Mouse (Mus musculus) heart, embryonic 13.5 days (tissue): ENCODE results near the gene Gm49776. TPM values are rescaled to one million over a fixed set of nuclear protein-coding genes. Genes with fewer than 3 reads are reported as not detected.

Experiments used
- ATAC-seq: fragments of 200-750 bp; cut with Nextera tagmentation; 2 replicates; pipeline ENCODE4 v1.8.0; 2017; ENCODE audit warnings: moderate TSS enrichment; ENCODE audit not compliant: insufficient number of reproducible peaks, low FRiP score, low TSS enrichment; ENCODE audit errors: extremely low read depth
- H3K27ac ChIP-seq: fragments of 300-500 bp; sonication (generic); replicated peaks from 2 replicates; pipeline ENCODE4 v1.5.1; 2015; ENCODE audit warnings: moderate library complexity, mild to moderate bottlenecking, inconsistent platforms
- H3K27me3 ChIP-seq: fragments of 300-500 bp; sonication (generic); replicated peaks from 2 replicates; pipeline ENCODE4 v1.6.1; 2015; ENCODE audit warnings: mild to moderate bottlenecking, inconsistent platforms
- H3K36me3 ChIP-seq: fragments of 300-500 bp; sonication (generic); 2 replicates; pipeline ENCODE4 v1.6.1; 2015; ENCODE audit warnings: mild to moderate bottlenecking, inconsistent platforms
- H3K4me1 ChIP-seq: fragments of 300-500 bp; sonication (generic); 2 replicates; pipeline ENCODE4 v1.6.1; 2015; ENCODE audit warnings: inconsistent platforms
- H3K4me2 ChIP-seq: fragments of 300-500 bp; sonication (generic); 2 replicates; pipeline ENCODE4 v1.6.1; 2015; ENCODE audit warnings: inconsistent platforms, mild to moderate bottlenecking, moderate library complexity
- H3K4me3 ChIP-seq: fragments of 300-500 bp; sonication (generic); 2 replicates; pipeline ENCODE4 v1.5.1; 2015; ENCODE audit warnings: moderate library complexity, mild to moderate bottlenecking, inconsistent platforms
- H3K9ac ChIP-seq: fragments of 300-500 bp; sonication (generic); 2 replicates; pipeline ENCODE4 v1.6.1; 2015; ENCODE audit warnings: inconsistent platforms, mild to moderate bottlenecking, moderate library complexity
- H3K9me3 ChIP-seq: fragments of 300-500 bp; sonication (generic); 2 replicates; pipeline ENCODE4 v1.6.1; 2016; ENCODE audit warnings: inconsistent platforms
- WGBS: fragments of 180-500 bp; shearing (Covaris S2); methylation state at CpG from one replicate; pipeline ENCODE4 v1.1.7; 2015; ENCODE audit warnings: mixed read lengths; 5-methylcytosine and 5-hydroxymethylcytosine counted together
- polyA plus RNA-seq: library from polyadenylated mRNA; unstranded; fragments of >200 nt; fragmentation: Nextera tagmentation; extraction: Ambion mirVana; gene quantifications from 2 replicates; pipeline ENCODE4 v1.2.1, GENCODE M21; 2015

Gm49776 gene
- polyA plus RNA-seq, 1 experiment from 2014 or later, result 1.8 TPM

DNA sequence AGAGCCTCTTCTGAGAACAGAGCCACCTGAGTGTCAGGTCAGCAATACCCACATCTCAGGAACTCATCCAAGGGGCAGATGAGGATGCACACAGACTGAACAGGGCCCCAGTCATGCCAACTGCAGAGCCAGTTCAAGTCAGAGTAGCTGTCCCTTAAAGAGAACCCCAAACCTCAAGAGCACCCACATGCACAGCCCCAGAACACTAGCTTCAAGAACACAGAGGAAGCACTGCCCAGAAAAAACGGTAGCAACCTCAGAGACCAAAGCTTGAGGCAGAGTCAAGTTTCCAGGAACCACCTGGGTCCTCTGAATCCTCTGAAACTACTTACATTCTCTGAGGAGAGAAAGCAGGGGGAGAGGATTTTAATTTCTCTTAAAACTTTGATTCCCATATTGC lies 24.7 kb downstream of the Gm49776 start:
- H3K4me1 ChIP-seq, result peaks cover 66% of the 10 kb centered on the region
- peak overlapping the region; percentile 94 for H3K4me3 ChIP-seq
- H3K4me2 ChIP-seq, result peak overlapping the region; percentile 95
- no peaks in the 10 kb centered on the region for H3K9me3 ChIP-seq
- H3K27me3 ChIP-seq, result no peaks in the 10 kb centered on the region
- WGBS, result 52% methylated on average over 1 of the region's 1 CpGs
- peaks cover 15% of the 10 kb centered on the region for H3K36me3 ChIP-seq
- no peak for ATAC-seq
- H3K9ac ChIP-seq, result peak overlapping the region; percentile 97
- H3K27ac ChIP-seq, result no peak overlapping the region

DNA sequence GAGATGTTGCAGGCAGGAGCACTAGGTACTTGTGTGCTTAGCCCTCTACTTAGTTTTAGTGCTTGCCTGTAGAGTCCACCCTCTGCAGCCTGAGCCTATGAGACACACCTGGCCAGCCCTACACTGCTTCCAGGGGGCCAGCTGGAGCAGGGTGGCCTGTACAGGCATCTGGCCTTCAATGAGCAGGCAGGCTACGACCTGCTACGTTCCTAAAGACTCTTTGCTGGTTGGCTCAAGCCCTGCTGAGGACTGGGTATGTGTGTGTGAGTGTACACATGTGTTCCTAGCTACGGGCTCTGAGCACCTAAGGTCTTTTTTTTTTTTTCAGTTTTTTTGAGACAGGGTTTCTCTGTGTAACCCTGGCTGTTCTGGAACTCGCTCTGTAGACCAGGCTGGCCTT lies 26.7 kb downstream of the Gm49776 start:
- Histone ChIP-seq H3K9me3 (no peaks in the 10 kb centered on the region), H3K36me3 (peaks cover 26% of the 10 kb centered on the region), H3K4me3 (no peak overlapping the region), H3K27ac (peak overlapping the region; percentile 98), H3K4me2 (no peak overlapping the region), H3K27me3 (no peaks in the 10 kb centered on the region), H3K9ac (peak overlapping the region; percentile 75), H3K4me1 (peaks cover 79% of the 10 kb centered on the region)
- WGBS, result 79% methylated on average over 4 of the region's 4 CpGs
- no peak for ATAC-seq

DNA sequence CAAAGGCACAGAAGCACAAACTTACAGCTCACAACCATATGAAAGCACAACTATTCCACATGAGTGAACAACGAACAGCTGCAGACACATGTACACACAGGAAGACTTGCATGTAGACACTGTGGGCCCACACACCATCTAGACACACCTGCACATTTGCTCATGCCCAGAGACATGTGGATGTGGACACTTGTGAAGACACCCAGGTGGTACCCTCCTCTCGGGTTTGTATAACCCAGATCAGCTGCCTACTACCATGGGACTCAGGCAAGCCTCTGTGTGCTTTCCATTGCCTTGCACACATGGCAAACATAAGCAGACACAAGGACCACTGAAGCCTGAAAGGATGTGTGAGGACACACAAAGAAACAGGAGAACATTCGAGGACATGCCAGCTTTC lies 27.1 kb downstream of the Gm49776 start:
- Histone ChIP-seq H3K27ac (peak overlapping the region; percentile 98), H3K27me3 (no peaks in the 10 kb centered on the region), H3K9ac (peak overlapping the region; percentile 75), H3K9me3 (no peaks in the 10 kb centered on the region), H3K4me2 (peak overlapping the region; percentile 65), H3K4me1 (peaks cover 77% of the 10 kb centered on the region), H3K36me3 (peaks cover 31% of the 10 kb centered on the region), H3K4me3 (no peak overlapping the region)
- ATAC-seq, result no peak
- 78% methylated on average over 3 of the region's 3 CpGs for WGBS

DNA sequence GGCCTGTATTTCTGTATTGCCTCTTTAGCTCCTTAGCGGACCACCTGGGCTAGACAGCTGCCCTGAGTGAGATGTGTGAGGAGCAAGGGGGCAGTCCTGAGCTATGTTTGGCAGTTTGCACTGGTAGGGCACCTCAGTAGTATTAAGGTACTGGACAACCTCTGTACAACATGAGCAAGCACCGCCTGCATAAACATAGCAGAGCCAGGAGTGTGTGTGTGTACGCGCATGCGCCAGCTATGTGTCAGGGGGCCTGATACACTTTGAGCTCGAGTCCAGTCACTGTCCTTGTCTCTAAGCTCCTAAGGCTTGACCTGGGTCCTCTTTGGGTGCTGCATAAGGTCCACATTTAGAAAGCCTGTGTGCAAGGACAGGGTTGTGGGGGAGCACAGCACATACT lies 27.5 kb downstream of the Gm49776 start:
- no peaks in the 10 kb centered on the region for H3K27me3 ChIP-seq
- peak overlapping the region; percentile 75 for H3K9ac ChIP-seq
- peaks cover 73% of the 10 kb centered on the region for H3K4me1 ChIP-seq
- H3K4me2 ChIP-seq, result peak overlapping the region; percentile 65
- peaks cover 35% of the 10 kb centered on the region for H3K36me3 ChIP-seq
- 54% methylated on average over 6 of the region's 6 CpGs for WGBS
- ATAC-seq, result no peak
- peak overlapping the region; percentile 29; the same call in 1 of the 2 replicates for H3K4me3 ChIP-seq
- no peaks in the 10 kb centered on the region for H3K9me3 ChIP-seq
- peak overlapping the region; percentile 98 for H3K27ac ChIP-seq

DNA sequence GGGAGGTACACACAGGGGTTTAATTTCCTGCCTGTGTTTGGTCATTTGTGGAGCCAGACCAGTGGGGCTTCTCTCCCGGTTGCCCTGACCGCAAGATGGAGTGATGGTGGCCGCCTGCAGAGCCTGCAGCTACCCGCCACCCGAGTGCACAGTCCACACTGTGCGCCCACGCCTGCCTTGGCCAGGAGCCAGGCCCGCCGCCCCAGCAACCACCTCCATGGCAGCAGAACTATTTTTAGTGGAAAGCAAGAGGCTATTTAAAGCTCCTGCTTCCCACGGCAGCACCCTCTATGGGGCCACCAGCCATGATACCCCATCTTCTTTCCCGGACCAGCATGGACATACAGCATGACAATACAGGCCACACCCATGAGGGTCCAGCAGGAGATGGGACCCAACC lies 28.5 kb downstream of the Gm49776 start:
- H3K27me3 ChIP-seq, result no peaks in the 10 kb centered on the region
- peak overlapping the region; percentile 65 for H3K4me2 ChIP-seq
- peaks cover 45% of the 10 kb centered on the region for H3K36me3 ChIP-seq
- H3K4me3 ChIP-seq, result peak overlapping the region; percentile 29
- H3K9ac ChIP-seq, result peak overlapping the region; percentile 75
- peak; percentile 53; the same call in 1 of the 2 replicates for ATAC-seq
- H3K4me1 ChIP-seq, result peaks cover 73% of the 10 kb centered on the region
- H3K27ac ChIP-seq, result peak overlapping the region; percentile 98
- WGBS, result 30% methylated on average over 11 of the region's 11 CpGs
- no peaks in the 10 kb centered on the region for H3K9me3 ChIP-seq

DNA sequence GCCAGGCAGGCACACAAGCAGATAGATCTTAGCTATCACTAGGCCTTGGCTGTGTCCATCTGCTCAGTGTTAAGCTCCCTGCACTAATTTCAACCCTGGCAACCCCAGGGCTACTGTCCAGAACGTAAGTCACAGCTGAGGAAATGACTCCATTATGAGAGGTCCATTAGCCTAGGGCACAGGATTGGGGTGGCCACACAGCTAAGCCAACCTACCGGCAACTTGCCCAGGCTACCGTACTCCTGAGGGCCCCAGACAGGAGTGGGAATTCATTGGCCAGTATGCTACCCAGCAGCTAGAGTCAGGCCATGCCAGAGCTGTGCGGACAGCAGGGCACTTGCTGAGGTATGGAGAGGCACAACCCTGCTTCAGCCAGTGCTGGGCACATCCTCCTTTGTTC lies 29.3 kb downstream of the Gm49776 start:
- Histone ChIP-seq H3K4me3 (peak overlapping the region; percentile 29; the same call in 1 of the 2 replicates), H3K9ac (peak overlapping the region; percentile 75), H3K4me1 (peaks cover 68% of the 10 kb centered on the region), H3K27me3 (no peaks in the 10 kb centered on the region), H3K36me3 (peaks cover 52% of the 10 kb centered on the region), H3K4me2 (peak overlapping the region; percentile 65), H3K9me3 (no peaks in the 10 kb centered on the region), H3K27ac (peak overlapping the region; percentile 98)
- ATAC-seq, result no peak
- 77% methylated on average over 4 of the region's 4 CpGs for WGBS

DNA sequence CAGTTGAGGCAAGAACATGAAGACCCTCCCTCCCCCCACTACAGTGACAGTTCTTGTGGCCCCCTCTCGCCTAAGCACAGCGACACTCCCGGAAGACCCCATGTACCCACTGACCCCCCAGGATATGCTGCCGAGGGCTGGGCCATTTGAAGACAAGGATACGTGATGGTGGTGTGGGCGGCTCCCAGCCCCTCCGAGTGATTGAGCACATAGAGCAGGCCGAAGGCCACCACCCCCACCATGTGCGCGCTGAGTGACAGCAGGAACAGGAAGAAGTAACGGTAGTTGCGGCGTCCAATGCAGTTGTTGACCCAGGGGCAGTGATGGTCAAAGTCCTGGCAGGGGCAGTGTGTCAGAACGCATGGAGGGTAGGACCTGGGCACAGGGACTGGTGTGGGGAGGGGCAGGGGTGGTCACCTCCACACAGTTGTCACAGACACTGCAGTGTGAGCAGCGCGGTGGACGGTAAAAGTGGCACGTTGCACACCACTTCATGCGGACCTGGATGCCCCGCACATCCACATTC lies 30.2 kb downstream of the Gm49776 start:
- Histone ChIP-seq H3K4me3 (no peak overlapping the region), H3K9ac (no peak overlapping the region), H3K27ac (no peak overlapping the region), H3K9me3 (no peaks in the 10 kb centered on the region), H3K27me3 (no peaks in the 10 kb centered on the region), H3K4me2 (no peak overlapping the region), H3K4me1 (peaks cover 59% of the 10 kb centered on the region), H3K36me3 (peaks cover 61% of the 10 kb centered on the region)
- no peak for ATAC-seq
- WGBS, result 90% methylated on average over 20 of the region's 20 CpGs

DNA sequence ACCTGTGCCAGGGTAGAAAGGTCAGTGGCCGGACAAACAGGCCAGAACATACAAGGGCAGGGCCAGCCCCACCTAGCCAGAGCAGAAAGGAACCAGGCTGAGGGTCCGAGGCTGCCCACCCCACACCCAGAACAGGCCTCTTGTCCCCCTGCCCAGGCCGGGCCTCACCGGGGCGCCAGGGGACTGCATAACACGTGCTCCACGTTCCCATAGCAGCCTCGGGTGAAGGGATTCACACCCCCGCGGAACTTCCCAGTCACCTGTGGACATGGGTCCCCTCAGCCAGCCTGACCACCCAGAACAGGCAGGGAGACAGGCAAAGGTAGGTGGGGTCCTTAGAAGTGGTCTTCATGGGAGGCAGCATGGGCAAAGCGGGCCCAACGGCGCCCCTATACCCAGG lies 30.9 kb downstream of the Gm49776 start:
- H3K36me3 ChIP-seq, result peaks cover 69% of the 10 kb centered on the region
- 88% methylated on average over 13 of the region's 13 CpGs for WGBS
- no peak for ATAC-seq

DNA sequence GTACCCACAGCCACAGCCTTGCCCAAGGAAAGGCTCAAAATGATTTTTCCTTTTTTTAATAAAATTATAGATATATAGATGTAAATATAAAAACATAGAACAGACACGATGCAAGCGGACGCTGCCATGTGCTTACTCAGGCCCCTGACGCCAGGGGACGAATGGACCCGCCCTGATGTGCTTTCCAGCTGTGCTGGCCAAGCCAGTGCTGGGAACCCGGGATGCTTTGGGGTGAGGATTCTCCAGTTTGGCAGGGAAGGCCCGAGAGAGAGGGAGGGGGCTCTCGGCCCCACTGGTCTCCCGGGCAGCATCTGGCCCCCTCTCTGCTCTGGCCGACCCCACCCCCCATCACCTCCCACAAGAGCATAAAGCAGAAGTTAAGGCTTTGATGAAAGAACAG lies 35.9 kb downstream of the Gm49776 start:
- no peak overlapping the region for H3K4me2 ChIP-seq
- H3K4me3 ChIP-seq, result no peak overlapping the region
- WGBS, result 90% methylated on average over 11 of the region's 11 CpGs
- H3K36me3 ChIP-seq, result peaks cover 66% of the 10 kb centered on the region
- peaks cover 26% of the 10 kb centered on the region for H3K4me1 ChIP-seq
- no peak overlapping the region for H3K27ac ChIP-seq
- ATAC-seq, result no peak
- H3K9me3 ChIP-seq, result no peaks in the 10 kb centered on the region
- no peaks in the 10 kb centered on the region for H3K27me3 ChIP-seq
- H3K9ac ChIP-seq, result no peak overlapping the region

More for the DNA sequence above, 30.9 kb downstream of the Gm49776 start:
- Histone ChIP-seq H3K4me1 (peaks cover 55% of the 10 kb centered on the region), H3K4me2 (no peak overlapping the region), H3K4me3 (no peak overlapping the region), H3K27ac (no peak overlapping the region), H3K9me3 (no peaks in the 10 kb centered on the region), H3K27me3 (no peaks in the 10 kb centered on the region), H3K9ac (0 out of 2 replicates have a peak overlapping the region, but pooled peaks have one; percentile 28)

DNA sequence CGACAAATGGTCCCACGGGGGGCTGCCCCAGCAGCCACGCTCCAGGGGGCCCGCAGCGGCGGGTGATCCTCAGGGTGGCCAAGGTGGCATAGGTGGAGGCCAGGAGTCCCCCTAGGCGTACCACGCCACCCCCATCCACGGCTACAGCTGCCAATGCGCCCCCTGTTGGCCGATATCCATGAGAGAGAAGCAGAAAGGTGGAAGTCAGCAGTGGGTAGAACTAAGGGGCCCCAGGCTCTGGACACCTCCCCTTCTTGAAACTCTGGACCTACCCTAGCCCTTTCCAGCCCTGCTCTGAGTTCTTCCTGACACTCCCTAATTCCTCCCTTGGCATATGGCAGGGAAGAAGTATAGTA lies 36.6 kb downstream of the Gm49776 start:
- H3K36me3 ChIP-seq, result peaks cover 59% of the 10 kb centered on the region
- ATAC-seq, result no peak

DNA sequence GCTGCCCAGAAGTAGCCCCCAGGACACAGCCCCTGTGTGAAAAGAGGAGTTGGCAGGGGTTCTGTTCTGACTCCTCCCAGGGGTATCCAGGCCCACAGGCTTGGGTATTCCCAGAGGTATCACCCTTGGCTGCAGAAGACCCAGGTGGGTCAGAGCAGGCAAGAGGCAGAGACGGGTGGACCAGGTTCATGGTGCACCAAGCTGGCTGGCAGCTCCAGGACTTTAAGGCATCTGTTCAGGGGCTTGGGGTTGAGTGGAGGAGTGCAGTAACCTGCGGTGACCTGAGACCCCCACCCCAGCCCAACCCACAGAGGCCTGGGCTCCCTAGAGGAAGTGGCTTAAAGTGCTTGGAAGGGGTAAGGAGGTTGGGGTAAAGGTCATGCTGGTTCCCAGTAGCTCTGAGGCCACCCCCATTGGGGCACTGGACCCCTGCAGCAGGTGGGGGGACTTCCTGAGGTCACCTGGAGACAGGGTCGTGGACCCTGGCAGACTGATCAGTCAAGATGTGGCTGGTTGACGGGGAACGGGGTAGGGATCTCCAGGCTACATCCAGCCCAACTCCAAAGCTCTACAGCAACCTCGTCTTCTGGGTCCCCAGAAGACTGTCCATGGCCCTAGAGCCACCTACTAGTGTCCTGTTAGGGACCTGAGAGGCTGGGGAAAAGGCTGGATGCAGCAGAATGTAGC lies 37.1 kb downstream of the Gm49776 start:
- WGBS, result 80% methylated on average over 6 of the region's 6 CpGs
- H3K27ac ChIP-seq, result no peak overlapping the region
- no peaks in the 10 kb centered on the region for H3K27me3 ChIP-seq
- no peak for ATAC-seq
- no peaks in the 10 kb centered on the region for H3K9me3 ChIP-seq
- no peak overlapping the region for H3K9ac ChIP-seq
- H3K36me3 ChIP-seq, result peaks cover 54% of the 10 kb centered on the region
- no peak overlapping the region for H3K4me2 ChIP-seq
- H3K4me1 ChIP-seq, result peaks cover 20% of the 10 kb centered on the region
- H3K4me3 ChIP-seq, result no peak overlapping the region

More for the DNA sequence above, 36.6 kb downstream of the Gm49776 start:
- Histone ChIP-seq H3K4me1 (peaks cover 22% of the 10 kb centered on the region), H3K4me3 (no peak overlapping the region), H3K9ac (no peak overlapping the region), H3K4me2 (no peak overlapping the region), H3K27ac (no peak overlapping the region), H3K9me3 (no peaks in the 10 kb centered on the region), H3K27me3 (no peaks in the 10 kb centered on the region)
- WGBS, result 68% methylated on average over 11 of the region's 11 CpGs

DNA sequence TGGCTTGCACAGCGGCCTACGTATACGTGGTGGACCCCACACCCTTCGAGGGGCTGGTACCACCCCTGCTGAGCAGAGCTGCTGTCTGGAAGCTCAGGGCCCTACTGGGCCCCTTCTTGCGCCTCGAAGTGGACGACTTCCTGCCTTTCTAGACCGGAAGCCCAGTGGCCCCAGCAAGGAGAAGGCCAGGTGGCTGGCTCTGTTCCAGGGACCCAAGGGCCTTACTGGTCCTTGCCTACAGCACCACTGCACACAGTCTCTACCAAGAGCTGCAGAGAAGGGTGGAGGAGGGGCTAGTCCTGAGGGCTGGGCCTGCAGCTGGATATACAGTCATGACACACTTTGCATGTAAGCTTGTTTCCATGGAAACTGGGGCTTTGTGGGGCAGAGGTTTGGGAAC lies 38.1 kb downstream of the Gm49776 start:
- WGBS, result 45% methylated on average over 8 of the region's 8 CpGs
- Histone ChIP-seq H3K4me2 (no peak overlapping the region), H3K27me3 (no peaks in the 10 kb centered on the region), H3K27ac (peak overlapping the region; percentile 3; the same call in 1 of the 2 replicates), H3K9me3 (no peaks in the 10 kb centered on the region), H3K4me1 (peaks cover 26% of the 10 kb centered on the region), H3K36me3 (peaks cover 44% of the 10 kb centered on the region), H3K4me3 (no peak overlapping the region), H3K9ac (peak overlapping the region; percentile 58)
- ATAC-seq, result peak; percentile 4; the same call in 1 of the 2 replicates
